Mouse (Mus musculus): Measurements from ENCODE around the gene Lsm2. TPM values are rescaled to one million over a fixed set of nuclear protein-coding genes. Genes with fewer than 3 reads are reported as not detected.
"Not testable (repeated sequence)": the region's sequence is repeated elsewhere in the genome, so short reads cannot be mapped to it uniquely, and the experiment has no call there.

The Lsm2 gene
- polyA plus RNA-seq, 1 experiment, result 133 TPM

GRCm38 (mm10) chr17:34941344-34942041, 40.2 kb upstream of the Lsm2 start:
- H3K4me3 ChIP-seq (ENCODE audit: insufficient read depth, poor library complexity, severe bottlenecking), result no peak overlapping the region
- H3K79me2 ChIP-seq (ENCODE audit: control insufficient read depth, insufficient read depth), result no peaks in the 10 kb centered on the region
- no peaks in the 10 kb centered on the region for H3K36me3 ChIP-seq (ENCODE audit: control insufficient read depth, insufficient read depth)
- H3ac ChIP-seq (ENCODE audit: control insufficient read depth, insufficient read length, low read depth), result no peak overlapping the region
- H3K79me3 ChIP-seq (ENCODE audit: low read depth), result no peaks in the 10 kb centered on the region
- no peak for TF ChIP-seq MYOD1 (IDR thresholded peaks at IDR 0.05; ENCODE audit: control insufficient read depth, insufficient read length, low read depth)
- TF ChIP-seq CEBPB (IDR thresholded peaks at IDR 0.05; ENCODE audit: low read depth), result no peak
- TF ChIP-seq FOSL1 (IDR thresholded peaks at IDR 0.05; ENCODE audit: insufficient read depth, low read length, poor library complexity, severe bottlenecking), result no peak
- no peak for TF ChIP-seq MYOG (IDR thresholded peaks at IDR 0.05; ENCODE audit: control insufficient read depth, extremely low read depth, insufficient read length)
- no peak for TF ChIP-seq USF1 (IDR thresholded peaks at IDR 0.05; ENCODE audit: low read depth)
- no peak for TF ChIP-seq CTCF (IDR thresholded peaks at IDR 0.05; ENCODE audit: control insufficient read depth, insufficient read depth, insufficient read length)
- H3K27me3 ChIP-seq (ENCODE audit: control insufficient read depth, insufficient read depth, insufficient read length), result no peaks in the 10 kb centered on the region

- Histone ChIP-seq H3ac (ENCODE audit: control insufficient read depth, insufficient read length, low read depth) (peak overlapping the region; percentile 22), H3K79me2 (ENCODE audit: control insufficient read depth, insufficient read depth) (no peaks in the 10 kb centered on the region), H3K4me3 (ENCODE audit: insufficient read depth, poor library complexity, severe bottlenecking) (no peak overlapping the region), H3K79me3 (ENCODE audit: low read depth) (no peaks in the 10 kb centered on the region), H3K27me3 (ENCODE audit: control insufficient read depth, insufficient read depth, insufficient read length) (no peaks in the 10 kb centered on the region), H3K36me3 (ENCODE audit: control insufficient read depth, insufficient read depth) (no peaks in the 10 kb centered on the region)
- TF ChIP-seq FOSL1 (IDR thresholded peaks at IDR 0.05; ENCODE audit: insufficient read depth, low read length, poor library complexity, severe bottlenecking) (no peak), USF1 (IDR thresholded peaks at IDR 0.05; ENCODE audit: low read depth) (peak; percentile 45)
Measured at GRCm38 (mm10) chr17:34943128-34943815, 38.4 kb upstream of the Lsm2 start.

GRCm38 (mm10) chr17:34944362-34944761, 37.3 kb upstream of the Lsm2 start:
- TF ChIP-seq USF1 (IDR thresholded peaks at IDR 0.05; ENCODE audit: low read depth) (no peak), MAX (IDR thresholded peaks at IDR 0.05) (no peak), MYOG (IDR thresholded peaks at IDR 0.05; ENCODE audit: control insufficient read depth, extremely low read depth, insufficient read length) (no peak), CEBPB (IDR thresholded peaks at IDR 0.05; ENCODE audit: low read depth) (no peak), CTCF (IDR thresholded peaks at IDR 0.05; ENCODE audit: control insufficient read depth, insufficient read depth, insufficient read length) (no peak), FOSL1 (IDR thresholded peaks at IDR 0.05; ENCODE audit: insufficient read depth, low read length, poor library complexity, severe bottlenecking) (no peak), MYOD1 (IDR thresholded peaks at IDR 0.05; ENCODE audit: control insufficient read depth, insufficient read length, low read depth) (no peak)
- H3K4me3 ChIP-seq (ENCODE audit: insufficient read depth, poor library complexity, severe bottlenecking), result no peak overlapping the region
- no peak overlapping the region for H3ac ChIP-seq (ENCODE audit: control insufficient read depth, insufficient read length, low read depth)
- H3K79me2 ChIP-seq (ENCODE audit: control insufficient read depth, insufficient read depth), result no peaks in the 10 kb centered on the region
- H3K79me3 ChIP-seq (ENCODE audit: low read depth), result no peaks in the 10 kb centered on the region
- no peaks in the 10 kb centered on the region for H3K27me3 ChIP-seq (ENCODE audit: control insufficient read depth, insufficient read depth, insufficient read length)
- peaks cover 2% of the 10 kb centered on the region for H3K36me3 ChIP-seq (ENCODE audit: control insufficient read depth, insufficient read depth)

- Histone ChIP-seq H3K36me3 (ENCODE audit: control insufficient read depth, insufficient read depth) (peaks cover 24% of the 10 kb centered on the region), H3K79me2 (ENCODE audit: control insufficient read depth, insufficient read depth) (peaks cover 22% of the 10 kb centered on the region), H3K4me3 (ENCODE audit: insufficient read depth, poor library complexity, severe bottlenecking) (no peak overlapping the region), H3K79me3 (ENCODE audit: low read depth) (peaks cover 15% of the 10 kb centered on the region), H3K27me3 (ENCODE audit: control insufficient read depth, insufficient read depth, insufficient read length) (no peaks in the 10 kb centered on the region), H3ac (ENCODE audit: control insufficient read depth, insufficient read length, low read depth) (no peak overlapping the region)
- TF ChIP-seq MYOG (IDR thresholded peaks at IDR 0.05; ENCODE audit: control insufficient read depth, extremely low read depth, insufficient read length) (no peak), MAX (IDR thresholded peaks at IDR 0.05) (no peak), MYOD1 (IDR thresholded peaks at IDR 0.05; ENCODE audit: control insufficient read depth, insufficient read length, low read depth) (no peak), CEBPB (IDR thresholded peaks at IDR 0.05; ENCODE audit: low read depth) (no peak), FOSL1 (IDR thresholded peaks at IDR 0.05; ENCODE audit: insufficient read depth, low read length, poor library complexity, severe bottlenecking) (no peak), USF1 (IDR thresholded peaks at IDR 0.05; ENCODE audit: low read depth) (no peak), CTCF (IDR thresholded peaks at IDR 0.05; ENCODE audit: control insufficient read depth, insufficient read depth, insufficient read length) (no peak)
Measured at GRCm38 (mm10) chr17:34946486-34947140, 35.0 kb upstream of the Lsm2 start.

- Histone ChIP-seq H3K79me2 (ENCODE audit: control insufficient read depth, insufficient read depth) (peaks cover 30% of the 10 kb centered on the region), H3K4me3 (ENCODE audit: insufficient read depth, poor library complexity, severe bottlenecking) (no peak overlapping the region), H3K27me3 (ENCODE audit: control insufficient read depth, insufficient read depth, insufficient read length) (no peaks in the 10 kb centered on the region), H3K79me3 (ENCODE audit: low read depth) (peaks cover 22% of the 10 kb centered on the region), H3ac (ENCODE audit: control insufficient read depth, insufficient read length, low read depth) (no peak overlapping the region), H3K36me3 (ENCODE audit: control insufficient read depth, insufficient read depth) (peaks cover 28% of the 10 kb centered on the region)
- no peak for TF ChIP-seq MYOD1 (IDR thresholded peaks at IDR 0.05; ENCODE audit: control insufficient read depth, insufficient read length, low read depth)
- peak; percentile 3 for TF ChIP-seq CTCF (IDR thresholded peaks at IDR 0.05; ENCODE audit: control insufficient read depth, insufficient read depth, insufficient read length)
- no peak for TF ChIP-seq MAX (IDR thresholded peaks at IDR 0.05)
- TF ChIP-seq MYOG (IDR thresholded peaks at IDR 0.05; ENCODE audit: control insufficient read depth, extremely low read depth, insufficient read length), result no peak
- no peak for TF ChIP-seq USF1 (IDR thresholded peaks at IDR 0.05; ENCODE audit: low read depth)
- no peak for TF ChIP-seq CEBPB (IDR thresholded peaks at IDR 0.05; ENCODE audit: low read depth)
- no peak for TF ChIP-seq FOSL1 (IDR thresholded peaks at IDR 0.05; ENCODE audit: insufficient read depth, low read length, poor library complexity, severe bottlenecking)
Measured at GRCm38 (mm10) chr17:34947606-34948005, 34.1 kb upstream of the Lsm2 start.

- H3ac ChIP-seq (ENCODE audit: control insufficient read depth, insufficient read length, low read depth); H3K4me3 ChIP-seq (ENCODE audit: insufficient read depth, poor library complexity, severe bottlenecking); H3K27me3 ChIP-seq (ENCODE audit: control insufficient read depth, insufficient read depth, insufficient read length): not testable (repeated sequence)
- Histone ChIP-seq H3K36me3 (ENCODE audit: control insufficient read depth, insufficient read depth) (peaks cover 28% of the 10 kb centered on the region), H3K79me3 (ENCODE audit: low read depth) (peaks cover 22% of the 10 kb centered on the region), H3K79me2 (ENCODE audit: control insufficient read depth, insufficient read depth) (peaks cover 30% of the 10 kb centered on the region)
Measured at GRCm38 (mm10) chr17:34948721-34949552, 32.7 kb upstream of the Lsm2 start.

All from C2C12 (cell line).